Mouse (Mus musculus) heart, embryonic 15.5 days (tissue): ENCODE data around the gene Fam71e1. TPM values are rescaled to one million over a fixed set of nuclear protein-coding genes. Genes with fewer than 3 reads are reported as not detected.

Experiments
- ATAC-seq: fragments of 200-750 bp; cut with Nextera tagmentation; replicated peaks from 2 replicates; pipeline ENCODE4 v1.8.0; 2017; ENCODE audit warnings: low read depth, moderate TSS enrichment; ENCODE audit not compliant: insufficient number of reproducible peaks, insufficient read depth, low FRiP score
- H3K27ac ChIP-seq: fragments of 300-500 bp; sonication (generic); 2 replicates; pipeline ENCODE4 v1.5.1; 2015; ENCODE audit warnings: mild to moderate bottlenecking, inconsistent platforms
- H3K27me3 ChIP-seq: fragments of 300-500 bp; sonication (generic); 2 replicates; pipeline ENCODE4 v1.6.1; 2015; ENCODE audit warnings: inconsistent platforms
- H3K36me3 ChIP-seq: fragments of 300-500 bp; sonication (generic); 2 replicates; pipeline ENCODE4 v1.6.1; 2015; ENCODE audit warnings: mild to moderate bottlenecking, inconsistent platforms
- H3K4me1 ChIP-seq: fragments of 300-500 bp; sonication (generic); replicated peaks from 2 replicates; pipeline ENCODE4 v1.6.1; 2015; ENCODE audit warnings: inconsistent platforms
- H3K4me2 ChIP-seq: fragments of 300-500 bp; sonication (generic); 2 replicates; pipeline ENCODE4 v1.6.1; 2015; ENCODE audit warnings: inconsistent platforms, mild to moderate bottlenecking, moderate library complexity
- H3K4me3 ChIP-seq: fragments of 300-500 bp; sonication (generic); 2 replicates; pipeline ENCODE4 v1.5.1; 2015; ENCODE audit warnings: mild to moderate bottlenecking, inconsistent platforms
- H3K9ac ChIP-seq: fragments of 300-500 bp; sonication (generic); 2 replicates; pipeline ENCODE4 v1.6.1; 2015; ENCODE audit warnings: mild to moderate bottlenecking, inconsistent platforms
- H3K9me3 ChIP-seq: fragments of 300-500 bp; sonication (generic); replicated peaks from 2 replicates; pipeline ENCODE4 v1.6.1; 2016; ENCODE audit warnings: inconsistent platforms
- WGBS: fragments of 180-500 bp; shearing (Covaris S2); methylation state at CpG from one replicate; pipeline ENCODE4 v1.1.7; 2015; ENCODE audit warnings: mixed read lengths; 5-methylcytosine and 5-hydroxymethylcytosine counted together
- polyA plus RNA-seq: library from polyadenylated mRNA; unstranded; fragments of >200 nt; fragmentation: Nextera tagmentation; extraction: Ambion mirVana; gene quantifications from 2 replicates; pipeline ENCODE4 v1.2.1, GENCODE M21; 2015

The Fam71e1 gene
- polyA plus RNA-seq, 1 experiment from 2014 or later: 8.7 TPM

DNA sequence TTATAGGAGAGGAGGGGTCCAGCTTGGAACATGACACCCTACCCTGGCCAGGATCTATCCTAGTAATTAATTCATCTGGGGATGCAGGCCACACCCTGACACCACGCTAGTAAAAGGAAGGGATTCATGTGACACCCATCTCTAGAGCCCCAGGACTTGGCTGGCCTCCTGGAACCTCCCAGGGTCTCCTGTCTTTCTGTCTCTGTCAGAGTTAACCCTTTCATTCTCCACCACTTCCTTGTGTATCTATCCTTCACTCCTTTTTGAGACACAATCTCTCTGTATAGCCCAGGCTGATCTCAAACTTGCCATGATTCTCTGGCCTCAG lies 23.9 kb upstream of the Fam71e1 start:
- Histone ChIP-seq H3K9ac (peak overlapping the region; percentile 75; the same call in 1 of the 2 replicates), H3K27me3 (0 out of 2 replicates have a peak, but pooled peaks cover 4% of the 10 kb centered on the region), H3K4me1 (peaks cover 59% of the 10 kb centered on the region), H3K4me2 (peak overlapping the region; percentile 65), H3K4me3 (peak overlapping the region; percentile 56), H3K36me3 (no peaks in the 10 kb centered on the region), H3K27ac (peak overlapping the region; percentile 99), H3K9me3 (no peaks in the 10 kb centered on the region)
- 14% methylated on average over 1 of the region's 1 CpGs for WGBS
- no peak; the same call in 1 of the 2 replicates for ATAC-seq

DNA sequence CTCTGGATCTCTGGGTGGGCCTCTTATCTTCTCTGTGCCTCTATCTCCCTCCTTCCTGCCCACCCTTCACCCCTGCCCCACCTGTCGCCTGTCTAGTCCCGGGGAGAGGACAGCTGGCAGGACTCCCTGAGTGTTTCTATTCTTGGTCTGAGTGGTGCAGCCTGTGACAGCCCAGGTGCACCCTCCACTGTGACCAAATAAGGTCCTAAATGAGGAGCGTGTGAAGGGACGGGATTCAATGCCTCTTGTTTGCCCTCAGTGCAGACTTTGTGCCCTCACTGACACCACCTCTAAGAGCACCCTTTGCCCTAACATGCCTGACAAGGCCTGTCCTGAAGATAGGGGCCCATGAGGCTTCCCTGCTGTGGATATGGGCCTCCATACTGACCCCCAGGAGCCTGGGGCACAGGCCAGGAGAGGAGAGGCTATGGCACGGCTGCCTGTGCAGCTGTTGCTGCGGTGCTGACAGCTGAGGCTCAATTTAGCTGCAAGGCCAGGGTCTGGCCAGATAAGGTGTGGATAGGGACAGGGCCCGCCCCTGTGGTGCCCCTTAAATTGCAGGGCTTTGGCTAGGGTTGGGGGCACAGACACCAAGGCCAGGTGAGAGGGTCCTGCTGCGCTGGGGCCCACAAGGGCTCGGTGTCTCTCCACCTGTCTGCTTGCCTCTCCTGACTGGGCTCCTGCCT lies 23.3 kb upstream of the Fam71e1 start:
- ATAC-seq: peak; percentile 75
- Histone ChIP-seq H3K9me3 (no peaks in the 10 kb centered on the region), H3K36me3 (no peaks in the 10 kb centered on the region), H3K4me3 (peak overlapping the region; percentile 56), H3K27ac (peak overlapping the region; percentile 99), H3K4me2 (peak overlapping the region; percentile 65), H3K27me3 (0 out of 2 replicates have a peak, but pooled peaks cover 4% of the 10 kb centered on the region), H3K4me1 (peaks cover 57% of the 10 kb centered on the region), H3K9ac (peak overlapping the region; percentile 75)
- WGBS: 12% methylated on average over 9 of the region's 9 CpGs

DNA sequence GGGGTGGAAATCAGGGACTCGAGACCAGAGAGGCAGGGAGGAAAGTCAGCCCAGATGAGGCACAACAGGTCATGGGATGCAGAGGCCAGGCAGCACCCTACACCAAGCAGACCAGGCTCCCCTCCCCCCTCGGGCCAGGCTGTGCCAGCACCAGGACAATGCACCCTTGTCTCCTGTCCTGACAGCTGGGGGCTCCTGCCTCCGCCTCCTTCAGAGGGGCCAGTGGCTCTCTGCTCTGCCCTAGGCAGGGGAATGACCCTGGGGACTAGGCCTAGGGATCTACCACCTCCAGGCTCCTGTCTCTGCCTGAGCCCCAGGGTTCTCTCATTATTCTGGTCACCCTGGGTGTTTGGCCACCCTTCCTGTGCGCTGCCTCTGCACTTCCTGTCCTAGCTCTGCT lies 22.0 kb upstream of the Fam71e1 start:
- Histone ChIP-seq H3K9me3 (no peaks in the 10 kb centered on the region), H3K36me3 (no peaks in the 10 kb centered on the region), H3K4me3 (peak overlapping the region; percentile 56), H3K4me1 (peaks cover 46% of the 10 kb centered on the region), H3K9ac (peak overlapping the region; percentile 75), H3K4me2 (peak overlapping the region; percentile 65), H3K27me3 (0 out of 2 replicates have a peak, but pooled peaks cover 4% of the 10 kb centered on the region), H3K27ac (peak overlapping the region; percentile 99)
- no peak for ATAC-seq
- WGBS: 10% methylated on average over 4 of the region's 4 CpGs

DNA sequence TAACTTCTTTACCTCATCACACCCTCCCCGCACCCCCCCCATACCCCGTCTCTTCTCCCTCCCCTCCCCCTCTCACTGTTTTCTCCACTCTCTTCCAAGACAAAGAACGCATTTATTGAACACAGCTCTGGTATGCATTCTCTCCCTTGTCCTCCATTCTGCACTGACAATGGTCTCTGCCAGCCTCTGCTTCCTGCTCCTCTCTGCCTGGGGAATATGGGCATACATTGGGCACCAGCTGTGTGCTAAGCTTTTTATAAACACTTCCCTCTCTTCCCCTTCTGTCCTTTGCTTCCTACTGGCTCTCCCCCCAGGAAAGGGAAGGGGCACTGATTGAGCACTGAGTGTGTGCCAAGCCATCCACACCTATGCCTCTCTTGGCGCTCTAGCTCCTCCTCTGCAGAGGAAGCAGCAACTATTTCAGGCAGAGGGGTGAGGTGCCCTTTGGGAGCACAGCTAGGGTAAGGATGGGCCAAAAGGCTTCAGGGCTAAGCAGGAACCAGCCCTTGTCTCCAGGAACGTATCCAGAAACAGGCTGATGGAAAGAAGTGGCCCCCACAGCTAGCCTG lies 21.3 kb upstream of the Fam71e1 start:
- Histone ChIP-seq H3K4me3 (peak overlapping the region; percentile 56), H3K27ac (peak overlapping the region; percentile 99), H3K9ac (peak overlapping the region; percentile 75), H3K36me3 (no peaks in the 10 kb centered on the region), H3K27me3 (0 out of 2 replicates have a peak, but pooled peaks cover 4% of the 10 kb centered on the region), H3K4me2 (peak overlapping the region; percentile 65), H3K9me3 (no peaks in the 10 kb centered on the region), H3K4me1 (peaks cover 39% of the 10 kb centered on the region)
- no peak for ATAC-seq
- WGBS: 12% methylated on average over 5 of the region's 5 CpGs

DNA sequence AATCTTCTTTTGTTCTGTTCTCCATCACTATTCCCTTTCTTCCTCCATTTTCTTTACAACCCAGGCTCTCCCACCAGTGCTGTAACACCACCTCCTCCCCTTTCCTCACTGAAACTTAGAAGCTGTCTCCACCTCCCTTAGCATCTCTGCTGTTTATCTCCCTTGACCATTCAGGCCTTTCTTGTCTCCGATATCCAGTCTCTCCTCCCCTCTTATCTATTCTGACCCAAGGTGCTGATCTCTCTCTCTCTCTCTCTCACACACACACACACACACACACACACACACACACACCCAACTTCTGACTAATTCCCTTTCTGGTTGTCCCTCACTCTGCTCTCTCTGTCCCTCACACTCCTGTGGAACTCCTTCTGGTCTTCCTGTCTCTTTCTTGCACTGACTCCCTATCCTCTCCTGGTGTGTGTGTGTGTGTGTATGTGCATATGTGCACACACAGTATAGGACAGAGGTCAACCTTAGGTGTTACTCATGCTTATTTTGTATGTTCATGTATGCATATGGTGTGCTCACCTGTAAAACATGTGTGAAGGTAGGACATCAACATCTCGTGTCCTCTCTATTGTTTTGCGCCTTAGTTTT lies 13.4 kb upstream of the Fam71e1 start:
- Histone ChIP-seq H3K9ac (no peak overlapping the region; the same call in 1 of the 2 replicates), H3K4me1 (peaks cover 33% of the 10 kb centered on the region), H3K36me3 (no peaks in the 10 kb centered on the region), H3K27ac (peak overlapping the region; percentile 41), H3K4me2 (peak overlapping the region; percentile 70), H3K4me3 (peak overlapping the region; percentile 36), H3K27me3 (no peaks in the 10 kb centered on the region), H3K9me3 (no peaks in the 10 kb centered on the region)
- no peak for ATAC-seq
- 27% methylated on average over 3 of the region's 3 CpGs for WGBS

DNA sequence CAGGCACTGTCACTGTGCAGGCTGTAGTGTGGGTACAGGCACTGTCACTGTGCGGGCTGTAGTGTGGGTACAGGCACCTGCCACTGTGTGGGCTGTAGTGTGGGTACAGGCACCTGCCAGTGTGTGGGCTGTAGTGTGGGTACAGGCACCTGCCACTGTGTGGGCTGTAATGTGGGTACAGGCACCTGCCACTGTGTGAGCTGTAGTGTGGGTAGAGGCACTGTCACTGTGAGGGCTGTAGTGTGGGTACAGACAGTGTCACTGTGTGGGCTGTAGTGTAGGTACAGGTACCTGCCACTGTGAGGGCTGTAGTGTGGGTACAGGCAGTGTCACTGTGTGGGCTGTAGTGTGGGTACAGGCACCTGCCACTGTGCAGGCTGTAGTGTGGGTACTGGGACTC lies 12.3 kb upstream of the Fam71e1 start:
- Histone ChIP-seq H3K9me3 (no peaks in the 10 kb centered on the region), H3K9ac (no peak overlapping the region), H3K4me2 (peak overlapping the region; percentile 44), H3K4me3 (peak overlapping the region; percentile 20), H3K4me1 (peaks cover 35% of the 10 kb centered on the region), H3K27me3 (no peaks in the 10 kb centered on the region), H3K36me3 (0 out of 2 replicates have a peak, but pooled peaks cover under 1% of the 10 kb centered on the region), H3K27ac (peak overlapping the region; percentile 62)
- ATAC-seq: no peak
- 100% methylated on average over 1 of the region's 1 CpGs for WGBS

DNA sequence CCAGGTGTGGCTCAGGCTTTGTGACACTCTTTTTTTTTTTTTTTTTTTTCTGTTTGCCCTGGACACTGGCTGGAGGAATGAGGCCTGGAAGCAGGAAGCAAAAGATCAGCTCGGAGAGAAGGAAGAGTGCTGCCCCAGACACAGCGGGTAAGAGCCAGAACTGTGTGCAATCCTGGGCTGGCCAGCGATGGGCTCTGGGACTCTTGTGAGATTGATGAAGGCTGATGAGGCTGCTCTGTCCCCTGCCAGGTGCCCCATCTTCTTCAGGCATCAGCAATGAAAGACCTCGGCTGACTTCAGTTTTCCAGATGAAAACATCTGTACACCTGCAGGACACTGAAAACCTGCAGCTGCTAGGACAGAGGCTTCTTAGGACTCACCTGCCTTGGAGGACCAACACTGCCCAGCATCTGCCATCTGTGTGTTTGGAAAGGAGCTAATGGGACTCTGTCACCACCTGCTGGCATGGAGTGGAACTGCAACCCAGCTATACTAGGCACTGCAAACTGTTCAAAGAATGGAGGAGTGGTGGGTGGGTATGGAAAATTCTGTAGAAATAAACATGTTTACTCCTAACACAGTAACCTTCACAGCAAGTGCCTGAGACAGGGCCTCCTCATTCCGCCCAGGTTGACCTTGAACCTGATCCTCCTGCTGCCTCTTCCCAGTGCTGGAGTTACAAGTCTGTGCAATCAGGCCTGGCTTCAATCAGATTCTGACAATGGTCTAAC lies 11.4 kb upstream of the Fam71e1 start:
- Histone ChIP-seq H3K4me1 (peaks cover 36% of the 10 kb centered on the region), H3K4me3 (no peak overlapping the region; the same call in 1 of the 2 replicates), H3K9ac (no peak overlapping the region), H3K9me3 (no peaks in the 10 kb centered on the region), H3K27me3 (no peaks in the 10 kb centered on the region), H3K4me2 (peak overlapping the region; percentile 44), H3K27ac (peak overlapping the region; percentile 62), H3K36me3 (peaks cover 8% of the 10 kb centered on the region; the same call in 1 of the 2 replicates)
- WGBS: 26% methylated on average over 5 of the region's 5 CpGs
- 0 out of 2 replicates have a peak, but pooled peaks have one; percentile 14 for ATAC-seq

DNA sequence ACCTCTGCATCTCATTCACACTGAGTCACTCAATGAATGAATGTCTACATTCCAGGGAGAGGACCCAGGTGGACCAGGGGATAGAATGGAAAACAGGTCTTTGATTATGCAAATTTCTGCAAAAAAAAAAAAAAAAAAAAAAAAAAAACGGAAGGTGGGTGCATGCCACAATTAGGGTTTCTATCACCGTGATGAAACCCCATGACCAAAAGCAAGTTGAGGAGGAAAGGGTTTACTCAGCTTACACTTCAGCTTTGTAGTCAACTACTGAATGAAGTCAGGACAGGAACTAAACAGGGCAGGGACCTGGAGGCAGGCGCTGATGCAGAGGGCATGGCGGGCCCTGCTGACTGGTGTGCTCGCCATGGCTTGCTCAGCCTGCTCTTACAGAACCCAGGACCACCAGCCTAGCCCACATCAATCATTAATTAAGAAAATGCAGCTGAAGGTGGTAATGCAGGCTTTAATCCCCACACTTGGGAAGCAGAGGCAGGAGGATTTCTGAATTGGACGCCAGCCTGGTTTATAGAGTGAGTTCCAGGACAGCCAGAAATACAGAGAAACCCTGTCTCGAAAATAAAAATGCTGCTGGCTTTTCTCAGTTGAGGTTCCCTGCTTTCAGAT lies 10.7 kb upstream of the Fam71e1 start:
- peaks cover 15% of the 10 kb centered on the region; the same call in 1 of the 2 replicates for H3K36me3 ChIP-seq
- no peak overlapping the region for H3K4me3 ChIP-seq
- no peaks in the 10 kb centered on the region for H3K27me3 ChIP-seq
- peak overlapping the region; percentile 62 for H3K27ac ChIP-seq
- H3K4me2 ChIP-seq: no peak overlapping the region
- no peaks in the 10 kb centered on the region for H3K9me3 ChIP-seq
- WGBS: 68% methylated on average over 7 of the region's 7 CpGs
- no peak overlapping the region for H3K9ac ChIP-seq
- no peak for ATAC-seq
- peaks cover 41% of the 10 kb centered on the region for H3K4me1 ChIP-seq

DNA sequence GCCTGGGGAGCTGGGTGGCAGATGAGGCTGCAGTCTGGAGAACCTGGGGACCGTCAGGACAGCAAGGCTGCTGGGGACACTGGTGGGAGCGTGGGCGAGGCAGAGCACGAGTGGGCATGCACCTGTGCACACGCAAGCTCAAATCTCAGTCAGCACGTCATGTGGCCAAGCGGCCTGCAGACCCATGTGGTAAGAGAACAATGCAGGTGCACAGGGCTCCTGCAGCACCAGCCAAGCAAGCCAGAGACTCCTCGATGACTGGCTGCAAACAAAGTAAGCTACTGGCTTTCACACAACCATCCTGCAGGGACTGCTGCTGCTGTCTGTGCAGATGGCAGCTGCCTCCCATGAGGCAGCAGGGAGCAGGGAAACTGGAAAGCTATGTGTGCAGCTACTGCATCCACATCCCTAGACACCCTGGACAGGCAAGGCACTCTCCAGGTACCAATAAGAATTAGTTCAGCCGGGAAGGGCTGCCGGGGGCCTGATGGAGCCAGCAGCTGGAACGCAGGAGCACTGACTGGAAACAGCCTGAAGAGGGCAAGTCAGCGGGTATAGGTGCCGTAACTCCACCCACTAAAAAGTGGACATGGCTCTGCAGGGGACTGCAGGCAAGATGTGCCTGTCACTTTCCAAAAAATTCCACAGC lies 9.3 kb upstream of the Fam71e1 start:
- Histone ChIP-seq H3K9me3 (no peaks in the 10 kb centered on the region), H3K4me2 (no peak overlapping the region), H3K9ac (no peak overlapping the region), H3K36me3 (peaks cover 29% of the 10 kb centered on the region; the same call in 1 of the 2 replicates), H3K27me3 (no peaks in the 10 kb centered on the region), H3K27ac (peak overlapping the region; percentile 67), H3K4me3 (no peak overlapping the region), H3K4me1 (peaks cover 41% of the 10 kb centered on the region)
- WGBS: 41% methylated on average over 13 of the region's 13 CpGs
- ATAC-seq: no peak

DNA sequence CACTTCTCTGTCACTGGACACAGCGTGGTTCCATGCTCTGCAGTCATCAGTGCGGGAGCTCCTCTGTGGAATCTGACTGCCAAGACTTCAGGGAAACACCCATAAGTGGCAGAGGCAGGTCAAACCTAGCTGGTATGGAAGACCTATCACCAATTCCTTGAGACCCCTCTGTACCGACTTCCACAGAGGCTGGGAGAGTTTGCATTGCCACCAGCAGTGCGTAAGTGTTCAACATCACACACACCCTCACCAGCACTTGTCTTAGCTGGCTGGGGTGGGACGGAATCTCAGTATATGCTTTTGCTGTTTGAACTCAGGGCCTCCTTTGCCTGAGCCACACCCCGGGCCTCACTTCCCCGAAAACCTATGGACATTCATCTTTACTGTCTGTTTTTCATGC lies 8.4 kb upstream of the Fam71e1 start:
- H3K36me3 ChIP-seq: peaks cover 37% of the 10 kb centered on the region
- WGBS: 86% methylated on average over 7 of the region's 7 CpGs
- peaks cover 32% of the 10 kb centered on the region for H3K4me1 ChIP-seq
- no peak overlapping the region for H3K4me3 ChIP-seq
- H3K9ac ChIP-seq: no peak overlapping the region
- H3K27ac ChIP-seq: no peak overlapping the region
- ATAC-seq: no peak
- no peaks in the 10 kb centered on the region for H3K27me3 ChIP-seq
- no peak overlapping the region for H3K4me2 ChIP-seq
- no peaks in the 10 kb centered on the region for H3K9me3 ChIP-seq
